Mouse (Mus musculus): ENCODE measurements around the gene Sel1l. TPM values are rescaled to one million over a fixed set of nuclear protein-coding genes. Genes with fewer than 3 reads are reported as not detected.
A peak's percentile ranks its signal among the peaks of the same experiment; 100 is the strongest.

Gene Sel1l
- 66.7 and 83.1 TPM in 2 replicates for polyA plus RNA-seq (2015; fragmentation: Nextera tagmentation; extraction: Ambion mirVana)

GRCm38 (mm10) chr12:91849045-91849467 is at the start of gene Sel1l:
Sel1l (minus strand) TSS chr12:91849157.
- H3K36me3 ChIP-seq (ENCODE audit: insufficient read depth, low read length) = no peaks in the 10 kb centered on the region
- ATAC-seq (replicated peaks; ENCODE audit: low FRiP score, low read depth) (peak; percentile 100), DNase-seq (ENCODE audit: low spot score) (peak; percentile 99)
- peaks cover 6% of the 10 kb centered on the region; the same call in 1 of the 2 replicates for H3K4me1 ChIP-seq (replicated peaks; ENCODE audit: insufficient read depth, low read length)
- 1% methylated on average over 35 of the region's 35 CpGs for WGBS
- H3K27ac ChIP-seq = peak within 1 kb of the TSS; percentile 79
- no peaks in the 10 kb centered on the region for H3K9me3 ChIP-seq (replicated peaks; ENCODE audit: low read length)
- peak within 1 kb of the TSS; percentile 81 for H3K4me3 ChIP-seq (replicated peaks; ENCODE audit: low read depth, low read length)
- H3K4me2 ChIP-seq (ENCODE audit: low read length) = peak within 1 kb of the TSS; percentile 82
- no peak for TF ChIP-seq CTCF (IDR thresholded peaks at IDR 0.05; ENCODE audit: low read depth)
- no peaks in the 10 kb centered on the region for H3K27me3 ChIP-seq (ENCODE audit: insufficient read depth, low read length)
- H3K9ac ChIP-seq (ENCODE audit: low read depth, low read length) = peak within 1 kb of the TSS; percentile 74

- 73% methylated on average over 9 of the region's 9 CpGs for WGBS
- TF ChIP-seq CTCF (IDR thresholded peaks at IDR 0.05; ENCODE audit: low read depth) = no peak
- no peak overlapping the region for H3K4me2 ChIP-seq (ENCODE audit: low read length)
- DNase-seq (ENCODE audit: low spot score) (no peak), ATAC-seq (replicated peaks; ENCODE audit: low FRiP score, low read depth) (no peak)
- no peak overlapping the region for H3K9ac ChIP-seq (ENCODE audit: low read depth, low read length)
- H3K27me3 ChIP-seq (ENCODE audit: insufficient read depth, low read length) = no peaks in the 10 kb centered on the region
- no peaks in the 10 kb centered on the region for H3K36me3 ChIP-seq (ENCODE audit: insufficient read depth, low read length)
- no peak overlapping the region for H3K4me3 ChIP-seq (replicated peaks; ENCODE audit: low read depth, low read length)
- no peak overlapping the region for H3K27ac ChIP-seq
- H3K9me3 ChIP-seq (replicated peaks; ENCODE audit: low read length) = no peaks in the 10 kb centered on the region
- H3K4me1 ChIP-seq (replicated peaks; ENCODE audit: insufficient read depth, low read length) = no peaks in the 10 kb centered on the region
Measured at GRCm38 (mm10) chr12:91892622-91893560, 43.9 kb upstream of the Sel1l start.

GRCm38 (mm10) chr12:91880431-91880830 is 31.5 kb upstream of the Sel1l start:
- no peak for DNase-seq (ENCODE audit: low spot score)
- Histone ChIP-seq H3K36me3 (ENCODE audit: insufficient read depth, low read length) (no peaks in the 10 kb centered on the region), H3K9me3 (replicated peaks; ENCODE audit: low read length) (no peaks in the 10 kb centered on the region), H3K9ac (ENCODE audit: low read depth, low read length) (no peak overlapping the region), H3K27ac (no peak overlapping the region), H3K4me2 (ENCODE audit: low read length) (no peak overlapping the region), H3K4me1 (replicated peaks; ENCODE audit: insufficient read depth, low read length) (no peaks in the 10 kb centered on the region), H3K27me3 (ENCODE audit: insufficient read depth, low read length) (no peaks in the 10 kb centered on the region), H3K4me3 (replicated peaks; ENCODE audit: low read depth, low read length) (no peak overlapping the region)
- ATAC-seq (replicated peaks; ENCODE audit: low FRiP score, low read depth) = no peak
- no peak for TF ChIP-seq CTCF (IDR thresholded peaks at IDR 0.05; ENCODE audit: low read depth)
- 74% methylated on average over 13 of the region's 13 CpGs for WGBS

- no peaks in the 10 kb centered on the region for H3K9me3 ChIP-seq (replicated peaks; ENCODE audit: low read length)
- no peak overlapping the region for H3K4me3 ChIP-seq (replicated peaks; ENCODE audit: low read depth, low read length)
- H3K9ac ChIP-seq (ENCODE audit: low read depth, low read length) = no peak overlapping the region
- WGBS = 67% methylated on average over 8 of the region's 8 CpGs
- DNase-seq (ENCODE audit: low spot score) = no peak
- H3K4me2 ChIP-seq (ENCODE audit: low read length) = no peak overlapping the region
- H3K36me3 ChIP-seq (ENCODE audit: insufficient read depth, low read length) = no peaks in the 10 kb centered on the region
- no peak for ATAC-seq (replicated peaks; ENCODE audit: low FRiP score, low read depth)
- H3K27ac ChIP-seq = no peak overlapping the region
- TF ChIP-seq CTCF (IDR thresholded peaks at IDR 0.05; ENCODE audit: low read depth) = no peak
- no peaks in the 10 kb centered on the region for H3K27me3 ChIP-seq (ENCODE audit: insufficient read depth, low read length)
- H3K4me1 ChIP-seq (replicated peaks; ENCODE audit: insufficient read depth, low read length) = no peaks in the 10 kb centered on the region
Measured at GRCm38 (mm10) chr12:91878912-91879250, 29.9 kb upstream of the Sel1l start.

DNA sequence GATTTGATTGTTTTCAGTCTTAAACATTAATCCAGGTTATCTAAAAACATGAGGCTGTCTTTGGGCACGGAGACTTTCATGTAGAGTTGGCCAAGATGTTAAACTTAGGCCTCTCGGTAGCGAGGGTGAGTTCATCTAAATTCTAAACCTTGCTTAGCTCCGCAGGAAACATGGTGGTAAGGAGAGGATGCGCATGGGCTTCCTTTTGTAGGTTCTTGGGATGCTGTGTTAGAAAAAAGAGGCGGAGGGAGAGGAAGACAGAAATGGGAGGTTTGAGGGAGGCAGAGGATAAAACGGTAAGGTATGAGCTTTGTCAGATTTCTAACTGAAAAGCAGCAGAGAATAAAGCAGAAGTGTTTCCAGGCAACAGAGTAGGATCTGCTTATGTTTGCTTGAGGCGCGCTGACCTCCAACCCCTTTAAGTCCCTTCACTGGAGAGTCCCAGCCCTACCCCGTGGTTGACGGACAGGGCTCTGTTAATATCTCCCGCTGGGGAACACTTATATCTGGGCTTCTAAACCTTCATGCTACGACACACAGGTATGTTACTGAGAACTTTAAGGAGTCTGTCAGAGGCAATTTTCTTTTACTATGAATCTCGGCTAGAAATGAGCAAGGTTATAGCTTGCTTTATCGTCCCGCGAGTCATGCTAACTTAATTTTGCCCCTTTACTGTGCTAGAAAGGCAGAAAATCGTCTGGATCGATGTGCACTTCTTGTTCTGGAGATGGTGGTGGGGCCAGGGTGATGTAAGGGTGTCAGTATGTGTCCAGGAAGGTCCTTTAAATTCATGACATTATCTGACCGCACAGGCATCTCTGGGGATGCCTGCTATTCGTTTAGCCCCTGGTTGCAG is 29.3 kb upstream of the Sel1l start:
- DNase-seq (ENCODE audit: low spot score) (no peak), ATAC-seq (replicated peaks; ENCODE audit: low FRiP score, low read depth) (no peak)
- TF ChIP-seq CTCF (IDR thresholded peaks at IDR 0.05; ENCODE audit: low read depth) = no peak
- H3K4me1 ChIP-seq (replicated peaks; ENCODE audit: insufficient read depth, low read length) = no peaks in the 10 kb centered on the region
- H3K4me3 ChIP-seq (replicated peaks; ENCODE audit: low read depth, low read length) = no peak overlapping the region
- 73% methylated on average over 21 of the region's 21 CpGs for WGBS
- no peak overlapping the region for H3K27ac ChIP-seq
- no peaks in the 10 kb centered on the region for H3K9me3 ChIP-seq (replicated peaks; ENCODE audit: low read length)
- no peaks in the 10 kb centered on the region for H3K36me3 ChIP-seq (ENCODE audit: insufficient read depth, low read length)
- H3K27me3 ChIP-seq (ENCODE audit: insufficient read depth, low read length) = no peaks in the 10 kb centered on the region
- H3K9ac ChIP-seq (ENCODE audit: low read depth, low read length) = no peak overlapping the region
- H3K4me2 ChIP-seq (ENCODE audit: low read length) = no peak overlapping the region

GRCm38 (mm10) chr12:91877646-91878045 is 28.7 kb upstream of the Sel1l start:
- Histone ChIP-seq H3K27ac (no peak overlapping the region), H3K9me3 (replicated peaks; ENCODE audit: low read length) (no peaks in the 10 kb centered on the region), H3K4me2 (ENCODE audit: low read length) (no peak overlapping the region), H3K27me3 (ENCODE audit: insufficient read depth, low read length) (no peaks in the 10 kb centered on the region), H3K4me1 (replicated peaks; ENCODE audit: insufficient read depth, low read length) (no peaks in the 10 kb centered on the region), H3K4me3 (replicated peaks; ENCODE audit: low read depth, low read length) (no peak overlapping the region), H3K9ac (ENCODE audit: low read depth, low read length) (no peak overlapping the region), H3K36me3 (ENCODE audit: insufficient read depth, low read length) (no peaks in the 10 kb centered on the region)
- TF ChIP-seq CTCF (IDR thresholded peaks at IDR 0.05; ENCODE audit: low read depth) = peak; percentile 80
- DNase-seq (ENCODE audit: low spot score) (peak; percentile 71), ATAC-seq (replicated peaks; ENCODE audit: low FRiP score, low read depth) (no peak)
- WGBS = 44% methylated on average over 5 of the region's 5 CpGs
